Mouse (Mus musculus): ENCODE results near the gene Farp2. TPM values are rescaled to one million over a fixed set of nuclear protein-coding genes. Genes with fewer than 3 reads are reported as not detected.

Farp2 gene
- polyA plus RNA-seq, 1 experiment from 2014 or later, result 6.1 TPM

Other genes starting within 250 kb of the Farp2 start
- 24.5 and 27.1 TPM in 2 replicates for gene Mterf4, start 206.2 kb upstream of the Farp2 start, polyA plus RNA-seq (2015; fragmentation: Nextera tagmentation; extraction: Ambion mirVana)
- 60.7 and 68.7 TPM in 2 replicates for gene Ppp1r7, start 169.2 kb upstream of the Farp2 start, polyA plus RNA-seq (2015; fragmentation: Nextera tagmentation; extraction: Ambion mirVana)
- gene Pask, start 168.6 kb upstream of the Farp2 start, polyA plus RNA-seq (2015; fragmentation: Nextera tagmentation; extraction: Ambion mirVana), result 11.6 TPM in 2 replicates
- gene Ano7, start 138.1 kb upstream of the Farp2 start, polyA plus RNA-seq (2015; fragmentation: Nextera tagmentation; extraction: Ambion mirVana), result 1.7 and 1.8 TPM in 2 replicates
- gene Hdlbp, start 33.3 kb upstream of the Farp2 start, polyA plus RNA-seq (2015; fragmentation: Nextera tagmentation; extraction: Ambion mirVana), result 167 and 173 TPM in 2 replicates
- 155 and 157 TPM in 2 replicates for gene Stk25, start 146.6 kb downstream of the Farp2 start, polyA plus RNA-seq (2015; fragmentation: Nextera tagmentation; extraction: Ambion mirVana)
- 70.8 and 79.6 TPM in 2 replicates for gene Bok, start 173.6 kb downstream of the Farp2 start, polyA plus RNA-seq (2015; fragmentation: Nextera tagmentation; extraction: Ambion mirVana)
- 74.5 and 81.2 TPM in 2 replicates for gene Atg4b, start 239.4 kb downstream of the Farp2 start, polyA plus RNA-seq (2015; fragmentation: Nextera tagmentation; extraction: Ambion mirVana)
- gene Thap4, start 242.8 kb downstream of the Farp2 start, polyA plus RNA-seq (2015; fragmentation: Nextera tagmentation; extraction: Ambion mirVana), result 51.4 and 54.0 TPM in 2 replicates

Data from stomach, embryonic 15.5 days (tissue).